Mouse (Mus musculus) naive thymus-derived CD4-positive, alpha-beta T cell, adult 2 months (primary cell): ENCODE measurements around the gene C9.

Experiments
- DNase-seq: peaks from one replicate; pipeline ENCODE4 v3.0.0-alpha.2; 2011; ENCODE audit warnings: low read depth

C9 gene

GRCm38 (mm10) chr15:6483561-6483960 is 38.4 kb downstream of the C9 start:
- no peak for DNase-seq

DNA sequence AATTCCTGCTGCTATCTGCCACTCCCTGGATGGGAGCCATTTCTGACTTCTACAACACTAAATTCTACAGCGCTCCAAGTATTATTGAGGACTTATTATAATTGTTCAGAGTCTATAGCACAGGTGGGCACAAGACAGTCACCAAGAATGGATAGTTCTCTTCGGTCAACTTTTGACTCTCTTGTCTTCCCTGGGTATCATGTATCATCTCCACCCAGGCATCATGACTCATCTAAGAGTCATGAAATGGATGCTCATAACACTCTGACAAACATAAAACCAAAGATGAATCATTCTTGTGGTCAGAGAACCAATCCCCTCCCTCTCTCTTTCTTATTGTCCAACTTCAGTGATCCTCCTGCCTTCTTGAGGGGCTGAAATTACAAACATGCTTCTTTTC is 47.3 kb downstream of the C9 start:
- DNase-seq = no peak

DNA sequence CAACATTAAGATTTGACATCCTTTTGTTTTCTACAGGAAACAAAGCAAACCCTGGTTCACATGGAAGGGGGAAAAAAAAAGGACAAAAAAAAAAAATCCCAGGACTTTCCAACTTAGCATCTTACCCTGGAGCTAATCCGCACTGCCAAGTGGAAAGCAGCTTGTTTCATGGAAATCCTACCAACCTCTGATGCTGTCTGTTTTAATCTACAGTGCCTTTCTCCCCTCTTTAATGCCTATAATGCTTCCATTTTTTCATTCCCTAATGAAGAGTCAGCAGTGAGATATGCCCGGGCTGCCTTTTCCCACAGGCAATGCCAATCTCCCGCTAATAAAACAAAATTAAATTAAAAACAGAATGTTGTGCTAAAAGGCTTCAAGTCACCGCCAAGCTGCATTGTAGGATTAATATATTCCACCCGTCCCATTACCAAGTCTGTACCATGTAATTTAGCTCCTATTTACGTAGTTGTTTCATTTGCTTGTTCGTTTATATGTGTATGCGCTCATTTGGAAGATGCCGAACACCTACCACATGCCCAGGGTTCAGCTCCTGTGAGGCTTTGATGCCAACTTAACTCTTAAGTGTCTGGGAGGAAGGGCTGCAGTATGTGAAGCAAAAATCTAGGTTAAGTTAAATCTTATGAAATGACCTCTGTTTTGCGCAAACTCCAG is 53.4 kb downstream of the C9 start:
- DNase-seq = no peak

DNA sequence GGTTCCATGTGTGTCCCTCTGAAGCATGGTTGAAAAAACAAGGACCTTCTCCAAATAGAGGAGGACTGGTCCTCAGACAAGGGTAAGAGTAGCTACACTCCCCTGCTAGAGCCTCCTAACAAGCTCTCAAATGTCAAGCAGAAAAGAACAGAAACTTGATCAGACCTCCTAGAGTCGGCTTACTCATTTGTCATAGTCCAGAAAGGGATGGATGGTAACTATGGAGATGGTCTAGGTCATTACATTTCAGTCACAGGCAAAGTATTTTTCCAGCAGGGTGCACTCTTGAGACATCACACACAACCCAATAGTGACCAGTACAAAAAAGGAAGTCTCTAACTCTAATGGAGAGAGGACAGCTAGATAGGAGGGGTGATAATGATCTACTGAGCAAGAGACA is 55.7 kb downstream of the C9 start:
- peak; percentile 45 for DNase-seq

DNA sequence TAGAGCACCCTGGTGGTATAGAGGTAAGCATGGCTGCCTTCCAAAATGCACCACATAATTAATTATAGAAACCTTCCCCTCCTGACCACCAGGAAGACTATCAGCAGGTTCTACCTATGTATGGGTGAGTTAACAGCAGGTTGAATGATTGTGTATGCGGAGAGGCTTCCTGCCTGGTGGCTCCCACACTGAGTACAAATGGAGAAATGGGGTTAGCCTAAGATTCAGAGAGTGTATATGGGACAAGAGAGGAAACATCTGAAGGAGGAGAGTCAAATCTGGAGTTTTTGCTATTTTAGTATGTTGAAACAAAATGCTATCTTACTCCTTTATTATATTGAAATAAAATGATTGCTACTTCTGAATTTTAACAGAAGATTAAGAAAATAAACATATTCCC is 72.4 kb downstream of the C9 start:
- DNase-seq = no peak

- DNase-seq = peak; percentile 77
Observed at GRCm38 (mm10) chr15:6519417-6520255, 74.5 kb downstream of the C9 start.

- DNase-seq = no peak
Observed at GRCm38 (mm10) chr15:6520505-6521155, 75.5 kb downstream of the C9 start.

- DNase-seq = peak; percentile 78
Observed at GRCm38 (mm10) chr15:6522653-6523167, 77.6 kb downstream of the C9 start, which contains the start of gene Fyb. Gene Fyb (plus strand): TSS chr15:6522853.

- DNase-seq = peak; percentile 57
Observed at GRCm38 (mm10) chr15:6524801-6525200, 79.7 kb downstream of the C9 start.

DNA sequence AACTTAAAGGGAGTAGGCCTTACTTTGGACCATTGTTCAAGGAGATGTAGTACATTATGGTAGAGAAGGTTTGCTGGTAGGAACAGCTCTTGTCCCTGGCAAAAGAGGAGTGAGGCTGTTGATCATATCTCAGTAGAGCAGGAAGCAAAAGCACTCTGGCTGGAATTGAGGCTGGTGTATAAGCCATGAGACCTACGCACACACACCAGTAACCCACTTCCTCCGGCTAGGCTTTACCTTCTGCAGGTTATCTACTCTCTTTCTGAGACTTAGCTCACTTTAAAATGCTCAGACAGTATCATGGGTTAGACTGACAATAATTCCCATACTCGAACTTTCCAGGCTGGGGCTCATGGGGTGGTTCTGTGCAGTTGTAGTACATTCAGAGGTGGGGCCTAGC is 80.3 kb downstream of the C9 start:
- DNase-seq = peak; percentile 81

DNA sequence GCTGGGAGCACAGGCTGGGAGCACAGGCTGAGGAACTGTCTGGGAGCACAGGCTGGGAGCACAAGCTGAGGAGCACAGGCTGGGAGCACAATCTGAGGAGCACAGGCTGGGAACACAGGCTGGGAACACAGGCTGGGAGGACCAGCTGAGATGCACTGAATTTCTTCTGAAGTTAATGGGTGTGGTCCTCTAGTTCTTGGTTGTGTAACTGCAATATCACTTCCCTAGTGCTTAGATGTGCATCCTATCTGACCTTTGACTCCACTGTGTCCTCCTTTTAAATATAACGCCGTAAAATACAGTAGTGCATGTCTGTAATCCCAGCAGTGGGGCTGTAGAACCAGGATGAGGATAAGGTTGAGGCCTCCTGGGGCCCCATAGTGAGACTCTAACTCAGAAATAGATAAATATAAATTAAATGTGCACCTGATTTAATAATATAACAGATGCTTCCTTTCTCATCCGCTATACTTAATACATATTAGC is 88.8 kb downstream of the C9 start:
- no peak for DNase-seq

DNA sequence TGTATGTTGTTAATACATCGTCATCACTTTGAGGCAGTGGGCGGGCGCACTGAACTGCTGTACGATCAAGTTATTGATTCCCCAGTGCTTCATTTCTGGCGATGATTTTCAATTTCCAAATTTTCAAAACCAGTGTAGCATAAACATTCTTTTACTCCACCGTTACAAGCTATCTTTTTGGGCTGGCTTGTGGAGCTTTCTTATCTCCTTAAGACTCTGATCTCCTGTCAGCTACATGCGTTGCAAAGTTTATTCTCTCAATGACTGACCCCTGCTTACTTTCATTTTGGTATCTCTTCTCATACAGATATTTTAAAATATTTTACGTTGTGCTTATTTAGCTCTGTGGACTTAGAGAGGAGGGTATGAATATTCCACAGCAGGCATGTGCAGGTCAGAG is 89.5 kb downstream of the C9 start:
- DNase-seq = no peak

DNA sequence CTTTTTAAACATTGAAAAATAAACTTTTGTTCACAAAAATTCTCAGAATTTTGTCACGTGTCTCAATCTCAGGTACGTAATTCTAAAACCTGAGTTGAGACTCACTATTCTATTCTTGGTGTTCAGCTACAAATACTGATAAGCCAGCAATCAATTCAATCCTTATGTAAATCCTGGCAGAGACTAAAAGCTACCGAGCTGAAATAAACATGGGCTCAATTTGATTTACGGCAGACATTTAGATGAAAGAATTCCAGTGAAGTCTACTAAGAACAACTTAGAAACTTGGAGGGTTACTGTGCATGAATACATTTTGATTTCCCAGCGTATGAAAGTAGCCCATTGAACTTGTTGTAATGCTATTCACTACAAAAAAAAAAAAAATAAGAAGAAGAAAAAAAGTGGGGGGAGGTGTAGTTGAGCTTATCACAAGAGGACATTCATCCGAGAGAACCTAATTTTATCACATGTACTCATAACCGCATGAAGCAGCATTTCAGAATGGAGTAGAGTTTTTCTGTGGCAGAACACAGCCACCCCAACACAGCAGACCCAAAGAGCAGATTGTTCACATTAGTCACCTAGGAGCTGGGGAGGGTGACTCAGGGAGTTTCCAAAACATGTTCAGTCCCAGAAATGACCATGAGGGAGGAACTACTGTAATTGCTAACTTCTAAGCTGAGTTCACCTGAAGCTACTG is 94.7 kb downstream of the C9 start:
- DNase-seq = no peak
